In the genomic region with DNA sequence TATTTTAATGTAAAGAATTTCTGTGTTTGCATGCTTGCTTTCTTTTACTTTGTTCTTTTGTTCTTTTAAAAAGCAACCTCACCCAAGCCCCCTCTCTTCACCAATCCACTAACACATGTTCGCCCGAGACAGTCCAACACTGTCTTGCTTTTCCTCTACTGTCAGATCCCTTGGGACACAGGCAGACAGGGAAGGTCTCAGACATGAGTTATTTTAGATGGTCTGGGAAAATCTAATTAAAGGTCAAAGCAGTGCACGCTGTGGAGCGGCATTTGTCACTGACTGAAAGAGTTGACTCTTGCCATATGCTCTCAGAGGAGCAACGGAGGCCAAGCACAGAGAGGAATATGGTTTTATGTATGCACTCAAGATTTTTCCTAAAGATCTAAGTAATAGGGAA, we compare ENCODE assay signal across 9 mouse cellular contexts.
DNase-seq lines count a peak whose midpoint lies in the region; ATAC-seq lines count a peak whose summit lies in the region.
"Had no signal": no experiment of that assay in that cellular context is flagged by ENCODE, and none has a peak within 500 bp of the region (broad histone marks: within the 10 kb centered on the region; RNA-seq: fewer than 3 reads in every experiment).

No protein-coding gene starts in this region.

- no peak for ATAC-seq in megakaryocyte, adult 5-6 weeks (ENCODE audit: poor library complexity, severe bottlenecking)

- intact Hi-C loops in heart, postnatal 10 days (cut with DNase I) = no loop called here
- intact Hi-C loops in heart, postnatal 36 days (cut with DNase I) = no loop called here
- intact Hi-C loops in left cerebral cortex, postnatal 36 days (cut with DNase I) = no loop called here

- peak; percentile 30 to 34 for DNase-seq in heart, postnatal 10 days
- DNase-seq in heart, postnatal 36 days = no peak
- peak; percentile 24 for DNase-seq in adrenal gland, postnatal 14 days
- peak; percentile 24 to 51 for DNase-seq in cerebellum, postnatal 25 days
- DNase-seq in kidney, postnatal 4 days = peak; percentile 11 to 24
- DNase-seq in lung, adult 18-20 months = no peak
- DNase-seq in left cerebral cortex, postnatal 36 days (ENCODE audit: low spot score in 2 of 2) = no peak
- DNase-seq: liver had no signal

Comparison
In these comparisons a context has a peak if more than half of its experiments do, and no peak if none do; other contexts are left out.
1. DNase-seq: peak in heart, postnatal 10 days (2 of 2), adrenal gland, postnatal 14 days (single experiment), cerebellum, postnatal 25 days (2 of 2) and kidney, postnatal 4 days (2 of 2); none in heart, postnatal 36 days (0 of 2), lung, adult 18-20 months (0 of 2) and left cerebral cortex, postnatal 36 days (0 of 2).